Mouse (Mus musculus) G1E-ER4 (cell line): ENCODE results near the gene Zfp318. TPM values are rescaled to one million over a fixed set of nuclear protein-coding genes. Genes with fewer than 3 reads are reported as not detected.

Experiments used
- GATA1 ChIP-seq: IDR thresholded peaks from one replicate; pipeline ENCODE4 v1.8.0; 2012; ENCODE audit warnings: low read length, inconsistent platforms
- polyA plus RNA-seq: library from polyadenylated mRNA; stranded (reverse); fragments of >175 nt; gene quantifications from 2 replicates; pipeline ENCODE4 v1.2.3, GENCODE M21; 2012

Gene Zfp318
- polyA plus RNA-seq, 1 experiment = 7.3 TPM

DNA sequence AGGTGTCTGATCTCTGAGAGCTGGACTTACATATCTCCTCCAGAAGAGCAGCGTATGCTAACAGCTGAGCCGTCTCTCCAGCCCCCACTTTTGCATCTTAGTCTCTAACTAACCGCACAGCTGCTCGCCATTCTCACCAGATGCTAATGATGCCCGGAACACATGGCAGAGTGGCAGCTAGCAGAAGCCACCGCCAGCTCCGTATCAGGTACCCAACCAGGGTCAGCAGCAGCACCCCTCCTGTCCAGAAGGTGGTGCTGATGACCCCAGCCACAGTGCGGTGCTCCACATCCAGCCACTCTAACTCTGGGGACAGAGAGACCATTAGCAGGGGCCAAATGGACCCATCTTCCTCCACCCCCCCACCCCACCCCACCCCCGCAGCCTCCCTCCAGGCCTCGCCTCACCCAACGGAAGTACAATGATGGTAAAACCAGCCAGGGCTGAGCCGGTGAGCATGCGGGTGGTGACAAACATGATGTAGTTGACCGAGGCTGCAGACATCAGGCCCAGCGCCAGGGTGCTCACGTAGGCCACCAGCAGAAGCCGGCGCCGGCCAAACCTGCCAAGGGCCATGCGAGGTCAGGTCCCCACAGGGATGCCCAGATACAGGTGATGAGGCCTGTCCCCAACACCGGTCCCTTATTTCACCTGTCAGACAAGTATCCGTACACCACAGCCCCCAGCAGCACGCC, 53.3 kb downstream of the Zfp318 start:
- no peak for TF ChIP-seq GATA1

DNA sequence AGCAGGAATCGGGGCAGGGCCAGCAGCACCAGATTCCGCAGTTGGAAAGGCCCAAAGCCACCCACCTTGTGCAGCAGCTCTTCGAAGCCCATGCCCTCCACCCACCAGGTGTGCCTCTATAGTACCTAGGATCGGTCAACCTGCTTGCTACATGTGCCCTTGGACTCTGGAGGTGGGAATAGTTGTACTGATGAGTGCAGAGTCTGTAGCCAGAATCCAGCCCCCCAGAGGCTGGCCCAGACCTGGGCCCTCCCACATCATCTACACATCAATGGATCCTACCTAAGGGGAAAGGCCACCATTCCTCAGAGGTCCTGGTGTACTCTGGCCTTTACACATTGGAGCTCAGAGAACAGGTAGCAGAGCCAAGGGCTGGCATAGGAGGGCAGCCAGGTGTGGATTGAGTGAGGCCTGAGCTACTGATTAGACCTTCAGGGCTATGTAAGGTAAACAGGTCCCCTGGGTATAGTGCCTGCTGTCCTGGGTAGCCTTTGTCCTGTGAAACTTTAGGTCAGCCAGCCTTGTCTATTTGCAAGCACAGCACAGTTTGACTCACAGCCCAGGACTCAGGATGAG, 54.9 kb downstream of the Zfp318 start, which contains the start of gene Slc22a7:
Slc22a7 (minus strand) TSS at position 160 of the 576 bp plus-strand sequence.
- TF ChIP-seq GATA1 = no peak

DNA sequence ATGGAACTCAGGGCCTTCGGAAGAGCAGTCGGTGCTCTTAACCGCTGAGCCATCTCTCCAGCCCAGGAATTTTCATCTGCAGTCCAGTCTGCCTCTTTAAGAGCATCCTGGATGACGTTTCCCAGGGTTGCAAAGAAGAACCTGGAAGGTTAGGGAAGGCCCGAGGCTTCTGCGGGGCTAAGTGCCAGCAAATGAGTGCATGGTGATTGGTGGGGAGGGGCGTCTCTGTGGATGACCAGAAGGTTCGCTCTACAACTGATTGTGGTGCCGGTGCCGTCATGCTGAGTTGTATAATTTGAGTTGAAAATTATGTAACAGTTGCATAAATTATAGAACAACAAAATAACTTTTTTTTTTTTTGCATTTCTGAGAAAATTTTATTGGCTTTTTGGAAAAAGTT, 55.6 kb downstream of the Zfp318 start:
- no peak for TF ChIP-seq GATA1

DNA sequence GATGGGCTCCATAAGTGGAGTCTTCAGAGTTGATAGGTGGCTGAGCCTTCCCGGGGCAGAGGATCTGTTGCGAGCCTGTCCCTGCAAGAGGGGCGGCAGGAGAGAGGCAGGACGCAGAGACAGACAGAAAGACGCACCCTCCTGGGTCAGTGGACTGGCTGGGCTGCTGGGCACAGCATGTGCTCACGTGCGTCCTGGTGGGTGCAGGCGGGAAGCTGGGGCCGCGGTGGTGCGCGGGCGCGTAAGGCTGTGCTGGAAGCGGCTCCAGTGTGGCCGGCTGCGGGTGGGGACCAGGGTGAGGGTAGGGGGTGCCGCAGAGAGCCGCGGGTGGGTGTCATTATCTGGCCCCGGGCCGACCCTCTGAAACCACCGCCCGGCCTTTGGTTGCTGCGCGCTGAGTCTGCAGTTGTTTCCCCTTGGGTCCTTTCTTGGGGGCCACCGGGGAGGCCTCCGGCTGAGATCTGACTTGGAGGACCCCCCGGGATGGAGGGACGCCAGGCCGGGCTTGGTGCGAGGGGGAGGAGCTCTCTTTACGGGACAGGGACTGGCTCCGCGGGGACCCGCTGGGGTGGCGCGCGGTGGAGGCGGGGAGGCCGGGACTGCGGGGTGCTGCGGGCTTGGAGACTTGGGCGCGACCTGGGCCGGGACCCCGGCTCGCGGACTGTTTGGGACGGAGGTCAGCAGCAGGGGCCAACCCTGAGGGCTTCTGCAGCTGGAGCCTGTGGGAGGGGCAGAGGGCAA, 61.5 kb downstream of the Zfp318 start:
- TF ChIP-seq GATA1 = no peak

DNA sequence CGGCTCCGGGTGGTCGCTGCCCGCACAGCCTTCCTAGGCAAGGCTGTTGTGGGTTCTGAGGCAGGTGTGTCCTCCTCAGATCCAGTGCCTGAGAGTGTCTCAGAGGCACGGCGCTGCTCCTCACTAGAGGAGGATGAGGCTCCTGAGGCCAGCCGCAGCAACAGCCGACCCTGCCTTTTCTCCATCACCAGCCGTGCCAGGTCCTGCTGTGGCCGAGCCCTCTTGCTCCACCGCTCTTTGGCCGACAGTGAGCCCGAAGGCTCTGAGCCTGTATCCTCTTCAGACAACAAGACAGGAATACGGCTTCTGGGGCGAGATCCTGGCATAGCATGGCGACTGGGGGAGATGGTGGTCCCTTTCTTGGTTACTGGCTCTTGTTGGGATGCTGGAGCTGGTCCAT, 62.7 kb downstream of the Zfp318 start:
- TF ChIP-seq GATA1 = no peak

DNA sequence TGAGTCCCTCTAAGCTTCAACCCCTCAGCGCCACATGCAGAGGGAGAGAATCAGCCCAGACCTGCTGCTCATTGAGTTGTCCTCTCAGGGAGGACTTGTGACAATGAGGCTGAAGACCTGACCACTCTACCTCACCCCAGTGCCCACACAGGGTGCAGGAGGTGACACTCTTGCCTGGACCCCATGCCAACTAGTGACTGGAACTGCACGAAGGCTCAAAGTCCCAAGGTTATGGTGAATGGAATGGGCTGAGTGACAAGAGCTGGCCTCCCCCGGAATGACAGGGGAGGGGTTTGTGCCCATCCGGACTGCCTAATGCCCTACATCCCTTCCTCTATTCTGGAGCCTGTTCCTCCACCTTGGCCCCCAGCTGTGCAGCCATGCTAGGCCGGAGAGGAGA, 69.2 kb downstream of the Zfp318 start:
- no peak for TF ChIP-seq GATA1

DNA sequence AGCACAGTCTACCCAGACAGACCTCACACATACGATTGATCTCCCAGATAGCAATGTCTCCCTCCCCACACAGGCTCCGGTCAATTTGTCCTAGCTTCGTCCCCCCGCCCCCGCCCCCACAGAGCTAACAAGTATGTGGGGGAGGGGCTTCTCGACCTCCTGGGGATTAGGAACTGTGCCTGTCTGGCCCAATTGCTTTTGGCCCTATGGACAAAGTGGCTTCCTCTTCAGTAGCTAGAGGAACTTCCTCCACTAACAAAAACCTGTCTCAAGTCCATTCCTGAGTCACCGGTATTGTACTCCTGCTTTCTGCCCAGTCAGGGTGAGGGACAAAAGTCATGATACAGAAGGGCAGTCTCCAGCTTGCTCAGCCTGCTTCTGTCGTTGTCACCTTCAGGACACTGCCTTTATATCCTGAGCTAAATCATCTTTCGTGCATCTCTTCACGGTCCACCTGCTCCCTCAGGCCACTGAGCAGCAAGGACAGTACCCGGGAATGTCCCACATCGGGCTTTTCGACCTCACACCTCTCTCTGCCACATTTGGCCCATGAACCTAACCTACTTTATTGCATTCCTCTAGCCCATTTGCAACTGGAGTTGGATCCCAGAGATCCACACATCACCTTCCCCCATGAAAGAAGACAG, 69.9 kb downstream of the Zfp318 start:
- TF ChIP-seq GATA1 = no peak

DNA sequence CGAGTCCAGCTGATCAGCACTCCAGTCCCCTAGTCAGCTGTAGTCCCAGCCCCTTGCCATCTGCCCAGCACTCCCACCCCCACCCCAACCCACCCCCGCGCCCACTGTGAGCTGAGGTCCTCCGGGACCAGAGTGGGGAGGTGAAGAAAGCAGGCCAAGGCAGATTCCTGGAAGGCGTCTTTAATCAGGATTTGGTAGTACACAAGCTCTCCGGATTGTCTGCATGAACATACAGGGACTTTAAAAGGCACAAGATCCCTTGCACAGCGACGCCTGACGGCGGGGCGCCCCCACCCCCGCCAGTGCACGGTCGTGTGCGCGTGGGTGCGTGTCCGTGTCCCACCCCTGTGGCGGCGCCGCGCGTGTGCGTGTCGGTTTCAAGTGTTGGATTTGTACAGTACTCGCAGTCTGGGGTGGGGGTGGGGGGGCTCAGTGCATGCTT, 70.5 kb downstream of the Zfp318 start:
- no peak for TF ChIP-seq GATA1

DNA sequence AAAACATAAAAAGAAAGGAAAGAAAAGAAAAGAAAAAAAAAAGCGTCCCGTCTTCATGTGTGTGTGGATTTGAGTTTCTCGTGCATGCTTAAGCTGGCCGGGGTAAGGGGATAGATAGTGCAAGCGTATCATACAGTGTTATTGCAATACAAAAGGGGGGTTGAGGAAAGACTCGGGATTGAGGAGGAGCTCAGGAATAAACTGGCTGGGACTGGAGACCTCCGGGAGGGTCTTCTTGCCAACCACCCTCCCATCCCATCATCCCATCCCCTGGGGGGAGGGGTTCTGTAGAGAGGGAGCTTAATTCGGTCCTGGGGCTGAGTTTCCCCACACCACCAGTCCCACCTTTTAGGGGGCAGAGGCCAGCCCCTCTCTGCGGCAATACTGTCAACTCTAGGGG, 71.0 kb downstream of the Zfp318 start:
- TF ChIP-seq GATA1 = no peak

DNA sequence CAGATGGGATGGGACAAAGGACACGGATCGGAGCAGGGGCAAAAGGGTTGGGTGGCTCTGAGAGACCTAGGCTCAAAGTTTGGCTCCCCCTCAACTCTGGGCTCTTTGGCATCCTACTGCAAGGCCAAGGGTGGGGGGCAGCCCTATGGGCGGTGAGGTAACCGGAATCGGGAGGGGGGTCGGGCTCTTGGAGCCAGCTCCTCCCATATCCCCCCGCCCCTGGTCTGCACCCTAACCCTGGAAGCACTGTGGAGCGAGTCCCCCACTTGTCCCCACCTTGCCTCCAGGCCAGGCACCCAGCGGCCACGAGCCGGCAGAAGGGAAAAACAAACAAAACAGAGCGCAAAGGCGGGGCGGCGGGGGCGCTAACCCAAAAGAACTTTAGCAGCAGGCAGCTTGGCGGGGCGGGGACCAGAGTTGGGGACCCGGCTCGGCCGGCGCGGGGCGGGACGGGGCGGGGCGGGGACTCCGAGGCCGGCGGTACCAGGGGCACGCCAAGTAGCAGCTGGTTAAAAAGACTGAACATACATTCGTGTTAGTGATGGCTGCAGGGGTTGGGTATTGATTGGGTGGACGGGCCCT, 71.7 kb downstream of the Zfp318 start:
- no peak for TF ChIP-seq GATA1

DNA sequence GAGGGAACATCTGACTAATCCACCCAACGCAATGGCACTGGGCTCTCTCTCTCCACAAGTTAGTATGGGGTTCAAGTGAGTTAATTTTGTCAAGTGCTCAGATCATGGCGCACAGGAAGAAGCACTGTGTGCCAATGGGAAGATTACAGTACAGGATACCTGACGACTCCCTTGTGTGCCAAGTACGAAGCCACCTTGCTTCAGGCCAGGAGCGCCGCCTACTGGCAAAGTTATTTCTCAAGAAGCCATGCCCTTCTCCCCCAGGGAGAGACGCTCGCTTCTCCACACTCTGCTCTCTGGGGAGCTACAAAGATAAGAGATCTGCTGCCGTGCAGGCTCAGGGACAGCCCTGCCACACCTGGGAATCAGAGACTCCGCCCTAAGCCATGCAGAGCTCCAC, 74.3 kb downstream of the Zfp318 start:
- no peak for TF ChIP-seq GATA1

DNA sequence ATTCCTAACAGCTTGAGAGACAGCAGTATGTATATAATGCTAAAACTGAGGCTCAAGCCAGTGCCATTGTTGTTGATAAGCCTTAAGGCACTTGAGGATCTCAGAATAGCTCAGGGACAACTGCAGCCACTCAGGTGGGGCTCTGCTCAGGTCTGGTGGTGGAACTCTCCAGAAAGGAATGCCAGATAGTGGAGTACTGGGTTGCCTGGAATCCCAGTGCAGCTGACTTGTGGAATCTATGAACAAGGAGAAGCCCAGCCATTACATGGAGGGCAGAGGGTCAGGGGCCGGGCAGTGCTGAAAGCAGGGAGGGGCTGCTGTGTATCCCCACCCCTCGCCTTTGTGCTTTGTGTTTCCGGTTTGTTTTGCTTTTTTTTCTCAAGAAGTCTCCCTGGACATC, 74.9 kb downstream of the Zfp318 start:
- no peak for TF ChIP-seq GATA1

DNA sequence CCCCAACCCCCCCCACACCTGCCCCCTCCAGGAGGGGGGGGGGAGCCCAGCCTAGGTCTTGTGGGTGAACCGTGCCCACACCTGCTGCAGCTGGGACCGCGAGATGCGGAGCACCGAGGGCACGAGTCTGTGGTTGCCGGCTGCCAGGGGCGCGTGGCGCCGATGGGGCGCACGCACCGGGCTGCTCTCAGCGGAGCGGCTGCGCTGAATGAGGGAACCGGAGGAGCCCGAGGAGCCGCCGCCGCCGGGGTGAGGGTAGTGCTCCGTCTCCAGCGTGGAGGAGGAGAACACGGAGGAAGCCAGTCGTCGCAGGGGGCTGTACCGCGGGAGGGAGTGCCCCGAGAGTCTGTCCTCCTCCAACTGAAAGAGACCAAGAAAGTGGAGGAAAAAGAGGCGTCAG, 77.1 kb downstream of the Zfp318 start:
- TF ChIP-seq GATA1 = no peak

DNA sequence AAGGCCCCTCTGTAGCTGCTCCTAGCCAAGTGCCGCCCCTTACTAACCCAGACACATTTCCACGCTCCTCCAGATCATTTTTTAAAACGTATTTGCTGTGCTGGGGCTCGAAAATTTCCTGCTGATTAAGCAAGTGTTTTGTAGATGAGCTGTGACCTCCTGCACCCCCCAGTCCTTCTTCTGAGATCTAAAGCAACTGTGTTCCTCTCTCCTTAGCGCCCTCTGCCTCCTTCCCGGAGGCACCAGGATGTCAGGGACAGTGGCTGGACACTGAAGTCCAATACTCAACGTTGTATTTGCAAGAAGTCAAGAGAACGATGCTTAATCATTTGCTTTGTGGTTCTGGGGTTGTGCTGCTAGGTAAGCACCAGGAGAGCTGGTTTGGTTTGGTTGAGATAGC, 77.8 kb downstream of the Zfp318 start:
- no peak for TF ChIP-seq GATA1

DNA sequence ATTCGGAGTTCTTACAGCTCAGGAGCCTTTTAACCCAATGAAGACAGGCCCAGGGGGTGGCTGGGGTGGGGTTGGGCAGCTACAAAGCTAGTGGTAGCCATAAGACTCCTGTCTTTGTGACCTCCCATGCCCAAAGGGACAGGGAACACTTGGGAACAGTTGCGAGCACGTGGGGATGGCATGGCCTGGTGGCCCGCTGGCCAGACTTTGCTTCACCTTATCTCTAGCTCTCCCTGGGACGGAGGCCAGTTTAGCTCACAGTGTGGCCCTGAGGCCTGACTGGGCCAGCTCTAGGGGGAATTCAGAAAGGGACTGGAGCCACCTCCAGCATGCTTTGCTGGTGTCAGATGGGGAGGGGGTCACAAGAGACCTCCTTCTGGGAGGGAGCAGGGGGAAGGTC, 78.7 kb downstream of the Zfp318 start:
- no peak for TF ChIP-seq GATA1

DNA sequence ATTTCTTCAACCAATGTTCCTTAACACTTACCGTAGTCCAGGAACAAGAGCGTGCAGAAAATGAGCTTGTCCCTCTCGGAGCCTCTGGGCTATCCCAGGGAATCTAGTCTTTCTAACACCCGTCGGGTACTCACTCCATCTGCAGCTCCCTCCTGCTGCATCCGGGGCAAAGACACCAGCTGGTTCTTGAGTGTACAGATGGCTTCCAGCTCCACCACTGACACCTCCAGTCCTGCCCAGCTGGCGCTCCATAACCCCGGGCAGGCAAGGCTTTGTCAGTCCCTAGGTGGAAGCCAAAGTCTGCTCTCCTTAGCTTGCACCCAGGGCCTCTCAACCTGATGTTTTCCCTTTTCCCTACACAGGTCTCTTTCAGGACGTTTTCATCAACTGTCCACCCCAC, 84.3 kb downstream of the Zfp318 start:
- TF ChIP-seq GATA1 = no peak

Other genes starting within 250 kb of the Zfp318 start
- gene Rsph9, start 239.5 kb upstream of the Zfp318 start, polyA plus RNA-seq = 0.08 TPM in 1 of 2 replicates, not detected in the other
- 7.0 and 14.8 TPM in 2 replicates for gene Mad2l1bp, start 230.2 kb upstream of the Zfp318 start, polyA plus RNA-seq
- 38.1 and 53.1 TPM in 2 replicates for gene Gtpbp2, start 222.7 kb upstream of the Zfp318 start, polyA plus RNA-seq
- gene Polh, start 181.1 kb upstream of the Zfp318 start, polyA plus RNA-seq = 1.6 and 1.7 TPM in 2 replicates
- 20.8 and 31.0 TPM in 2 replicates for gene Xpo5, start 180.9 kb upstream of the Zfp318 start, polyA plus RNA-seq
- 16.5 and 28.3 TPM in 2 replicates for gene Polr1c, start 135.7 kb upstream of the Zfp318 start, polyA plus RNA-seq
- 76.6 and 86.4 TPM in 2 replicates for gene Yipf3, start 135.7 kb upstream of the Zfp318 start, polyA plus RNA-seq
- gene Lrrc73, start 130.2 kb upstream of the Zfp318 start, polyA plus RNA-seq = 1.5 and 1.6 TPM in 2 replicates
- gene Tjap1, start 100.7 kb upstream of the Zfp318 start, polyA plus RNA-seq = 90.9 and 127 TPM in 2 replicates
- gene Dlk2, start 86.3 kb upstream of the Zfp318 start, polyA plus RNA-seq = not detected in 2 replicates
- 11.8 and 12.9 TPM in 2 replicates for gene Abcc10, start 55.4 kb upstream of the Zfp318 start, polyA plus RNA-seq
- gene Crip3, start 45.2 kb downstream of the Zfp318 start, polyA plus RNA-seq = not detected in 2 replicates
- gene Slc22a7, start 54.7 kb downstream of the Zfp318 start, polyA plus RNA-seq = not detected in 2 replicates
- not detected in 2 replicates for gene Ttbk1, start 103.9 kb downstream of the Zfp318 start, polyA plus RNA-seq
- 45.3 and 54.4 TPM in 2 replicates for gene Dnph1, start 113.0 kb downstream of the Zfp318 start, polyA plus RNA-seq
- 0.48 and 0.79 TPM in 2 replicates for gene Cul9, start 162.7 kb downstream of the Zfp318 start, polyA plus RNA-seq
- gene Srf, start 172.4 kb downstream of the Zfp318 start, polyA plus RNA-seq = 142 and 147 TPM in 2 replicates
- not detected in 2 replicates for gene Ptk7, start 245.8 kb downstream of the Zfp318 start, polyA plus RNA-seq